Mouse (Mus musculus) left cerebral cortex, postnatal 4 days (tissue): ENCODE measurements around the gene Ciita. TPM values are rescaled to one million over a fixed set of nuclear protein-coding genes. Genes with fewer than 3 reads are reported as not detected.
A peak's percentile ranks its signal among the peaks of the same experiment; 100 is the strongest.

Source experiments
- DNase-seq: peaks from one replicate; pipeline ENCODE4 v3.0.0-alpha.2; 2022
- intact Hi-C: fragments of 180-260 bp; cut with DNase I; formaldehyde crosslinking; loops from one replicate; pipeline ENCODE4 v1.15.1; 2025
- total RNA-seq, 2 experiments: library from RNA; stranded (reverse); gene quantifications; 2 replicates each; pipeline ENCODE4 v1.2.3; 2021

The Ciita gene
- under 1 TPM in 1 of 2 experiments, not detected in 1; 0.10 TPM for total RNA-seq

DNA sequence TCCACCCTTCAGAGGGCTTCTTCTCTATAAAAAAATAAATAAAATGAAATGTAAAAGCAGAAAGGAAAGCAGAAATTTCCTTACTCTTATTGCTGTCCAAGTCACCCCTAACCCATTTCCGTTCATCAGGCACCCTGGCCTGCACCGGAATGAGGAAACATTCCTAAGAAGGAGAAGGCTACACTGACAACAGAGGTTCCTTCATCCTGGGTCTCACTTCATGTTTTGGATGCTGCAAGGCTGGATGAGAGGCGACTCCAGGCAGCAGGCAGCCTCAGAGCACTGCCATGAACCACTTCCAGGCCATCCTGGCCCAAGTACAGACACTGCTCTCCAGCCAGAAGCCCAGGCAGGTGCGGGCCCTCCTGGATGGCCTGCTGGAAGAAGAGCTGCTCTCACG is at the start of gene Ciita:
Ciita (plus strand) TSS at position 203 of the 400 bp plus-strand sequence.
- intact Hi-C loops, result no loop called here
- no peak for DNase-seq

DNA sequence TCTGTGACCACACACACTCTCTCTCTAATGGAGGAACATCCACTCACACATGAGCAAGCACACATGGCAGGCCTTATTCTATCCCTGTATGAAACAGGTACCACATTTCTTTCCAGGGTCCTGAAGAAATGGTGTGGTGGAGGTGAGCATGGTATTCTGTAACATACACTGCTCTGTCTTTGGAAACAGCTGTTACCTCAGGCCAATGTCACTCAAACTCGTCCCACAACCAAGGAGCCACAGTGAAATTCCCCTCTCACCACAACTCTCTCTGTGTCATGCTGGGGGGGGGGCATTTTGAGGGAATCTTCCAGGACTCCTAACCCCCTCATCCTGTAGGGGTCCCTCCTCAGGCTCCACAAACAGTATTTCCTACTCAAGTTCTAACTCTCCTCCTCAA is 47.9 kb upstream of the Ciita start:
- intact Hi-C loops, result no loop called here
- no peak for DNase-seq

DNA sequence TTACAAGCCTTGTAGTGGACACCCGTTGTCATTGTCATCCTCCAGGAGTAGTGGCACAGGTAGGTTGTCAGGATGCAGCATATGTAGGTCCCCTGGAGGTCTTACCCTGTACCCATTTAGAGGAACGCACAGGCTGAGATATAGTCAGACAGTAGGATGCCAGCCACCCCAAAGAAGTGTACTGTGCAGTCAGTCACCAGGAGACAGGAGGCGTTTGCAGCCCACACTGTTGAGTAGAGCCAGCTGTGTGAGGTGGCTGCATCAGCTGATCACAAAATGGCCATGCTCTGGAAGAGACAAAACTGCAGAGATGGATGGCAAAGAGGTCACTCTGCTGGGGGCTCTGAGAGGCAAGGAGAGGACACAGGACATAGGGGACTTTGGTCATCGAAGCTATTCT is 47.5 kb upstream of the Ciita start:
- no peak for DNase-seq
- intact Hi-C loops, result no loop called here

DNA sequence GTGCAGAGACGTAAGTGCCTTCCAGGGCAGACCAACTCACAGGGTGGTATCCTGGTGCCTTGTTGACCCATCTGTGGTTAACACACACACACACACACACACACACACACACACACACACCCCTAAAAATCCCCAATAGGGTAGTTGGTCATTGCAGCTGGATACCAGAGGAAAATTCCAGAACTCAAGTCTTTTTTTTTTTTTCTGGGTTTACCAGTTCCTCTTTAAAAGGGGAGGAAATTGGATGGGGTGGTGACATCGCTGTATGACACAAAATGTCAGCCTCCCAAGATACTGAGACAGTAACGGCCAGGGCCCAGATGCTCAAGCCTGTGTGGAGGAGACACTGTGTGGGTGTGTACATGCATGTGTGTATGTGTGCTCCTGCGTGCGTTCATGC is 46.5 kb upstream of the Ciita start:
- intact Hi-C loops, result no loop called here

GRCm38 (mm10) chr16:10436166-10436565 is 43.7 kb upstream of the Ciita start:
- DNase-seq, result no peak
- intact Hi-C loops, result no loop called here

More for the DNA sequence above, 46.5 kb upstream of the Ciita start:
- no peak for DNase-seq

DNA sequence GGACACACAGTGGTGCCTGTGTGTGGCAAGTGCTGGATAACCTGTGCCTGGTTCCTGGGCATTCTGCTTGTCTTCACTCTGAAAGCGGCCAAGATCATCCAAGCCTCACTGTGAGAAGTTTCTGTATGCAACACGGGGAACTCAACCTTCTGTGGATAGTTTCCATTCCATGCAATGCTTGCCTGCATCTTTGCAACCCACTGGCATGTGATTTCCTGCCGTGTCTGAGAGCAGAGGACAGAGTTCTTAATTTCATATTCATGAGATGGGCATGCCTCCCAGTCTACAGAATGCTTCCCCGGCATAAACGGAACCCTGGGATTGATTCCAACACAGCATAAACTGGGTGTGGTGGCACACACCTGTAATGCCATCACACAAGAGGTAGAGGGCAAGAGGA is 41.8 kb upstream of the Ciita start:
- no peak for DNase-seq
- intact Hi-C loops, result no loop called here

DNA sequence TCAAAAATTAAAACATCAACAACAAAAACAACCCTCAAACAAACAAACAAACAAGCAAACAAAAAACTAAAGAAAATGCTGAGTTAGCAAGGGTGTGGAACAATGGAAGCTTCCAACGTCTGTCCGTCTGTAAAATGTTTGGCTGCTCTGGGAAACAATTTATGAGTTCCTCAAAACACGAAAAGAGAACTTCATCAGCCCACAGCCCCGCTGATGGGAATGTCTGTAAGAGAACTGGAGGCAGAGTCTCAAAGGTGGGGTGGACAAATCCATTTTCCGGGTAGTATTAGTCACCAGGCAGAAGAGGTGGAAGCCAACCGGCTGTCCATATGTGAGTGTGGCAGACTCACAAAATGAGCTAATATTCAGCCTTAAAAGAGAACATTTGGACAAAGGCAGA is 38.5 kb upstream of the Ciita start:
- no peak for DNase-seq
- intact Hi-C loops, result no loop called here

- no peak for DNase-seq
- intact Hi-C loops, result no loop called here
These were observed 38.1 kb upstream of the Ciita start for GRCm38 (mm10) chr16:10441761-10442160.

DNA sequence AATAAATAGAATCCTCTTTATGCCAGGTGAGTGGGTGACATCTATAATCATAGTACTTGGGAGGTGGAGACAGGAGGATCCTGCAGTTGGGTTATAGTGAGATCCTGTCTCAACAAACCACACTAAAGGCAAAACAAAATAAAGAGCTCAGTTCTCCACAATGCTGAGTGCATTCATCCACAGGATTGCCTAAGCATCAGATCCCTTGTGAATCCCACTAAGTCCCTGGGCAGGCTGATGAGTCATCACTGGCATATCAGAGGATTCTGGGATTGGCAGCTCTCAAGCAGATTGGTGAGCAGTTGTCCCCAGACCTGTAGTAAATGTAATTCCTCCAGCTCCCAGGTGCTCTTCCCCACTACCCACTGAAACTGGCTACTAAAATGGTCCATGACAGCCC is 36.1 kb upstream of the Ciita start:
- no peak for DNase-seq
- intact Hi-C loops, result no loop called here

GRCm38 (mm10) chr16:10446573-10447263 is 33.1 kb upstream of the Ciita start:
- intact Hi-C loops, result no loop called here
- DNase-seq, result peak; percentile 10

DNA sequence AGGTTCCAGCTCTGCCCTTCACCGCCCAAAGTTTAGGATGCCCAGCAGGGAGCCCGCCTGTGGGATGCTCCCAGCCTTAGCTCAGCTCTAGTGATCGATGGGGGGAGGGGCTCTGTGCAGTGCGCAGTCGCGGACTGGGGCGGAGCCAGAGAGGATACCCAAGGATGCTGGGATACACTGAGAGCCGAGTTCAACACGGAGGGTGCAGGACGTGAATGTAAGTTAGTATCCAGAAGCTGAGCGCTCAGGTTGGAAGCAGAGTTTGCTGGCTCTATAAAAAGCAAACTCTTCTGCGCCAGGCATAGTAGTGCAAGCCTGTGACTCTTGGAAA is 32.6 kb upstream of the Ciita start, which contains the start of gene Tvp23a:
Tvp23a (minus strand) TSS at position 99 of the 331 bp plus-strand sequence.
- peak; percentile 87 for DNase-seq
- intact Hi-C loops, result no loop called here

- DNase-seq, result no peak
- intact Hi-C loops, result no loop called here
These were observed 32.1 kb upstream of the Ciita start for GRCm38 (mm10) chr16:10447781-10448180.

GRCm38 (mm10) chr16:10448931-10449330 is 30.9 kb upstream of the Ciita start:
- intact Hi-C loops, result no loop called here
- DNase-seq, result no peak

GRCm38 (mm10) chr16:10451906-10452305 is 28.0 kb upstream of the Ciita start:
- DNase-seq, result no peak
- intact Hi-C loops, result no loop called here

- DNase-seq, result peak; percentile 94
- intact Hi-C loops, result no loop called here
These were observed 27.4 kb upstream of the Ciita start for GRCm38 (mm10) chr16:10452445-10452896.

- intact Hi-C loops, result no loop called here
These were observed 25.8 kb upstream of the Ciita start for GRCm38 (mm10) chr16:10453872-10454582.

GRCm38 (mm10) chr16:10454583-10454974 is 25.3 kb upstream of the Ciita start:
- no peak for DNase-seq
- intact Hi-C loops, result no loop called here

More at GRCm38 (mm10) chr16:10453872-10454582, 25.8 kb upstream of the Ciita start:
- no peak for DNase-seq

GRCm38 (mm10) chr16:10460188-10460587 is 19.7 kb upstream of the Ciita start:
- intact Hi-C loops, result no loop called here
- no peak for DNase-seq

- DNase-seq, result no peak
These were observed 18.7 kb upstream of the Ciita start for GRCm38 (mm10) chr16:10461178-10461577.

GRCm38 (mm10) chr16:10465011-10465681 is 14.7 kb upstream of the Ciita start:
- intact Hi-C loops, result no loop called here
- DNase-seq, result no peak

More at GRCm38 (mm10) chr16:10461178-10461577, 18.7 kb upstream of the Ciita start:
- intact Hi-C loops, result no loop called here

- DNase-seq, result no peak
- intact Hi-C loops, result no loop called here
These were observed 12.3 kb upstream of the Ciita start for GRCm38 (mm10) chr16:10467391-10468107.
